25 mouse cellular contexts compared by ENCODE assay signal in genomic region chr11:67344556-67344955, GRCm38 (mm10). TPM values are rescaled to one million over a fixed set of nuclear protein-coding genes. Genes with fewer than 3 reads are reported as not detected.
DNase-seq lines count a peak whose midpoint lies in the region; ATAC-seq and TF ChIP-seq lines count a peak whose summit lies in the region.
"Had no signal": no experiment of that assay in that cellular context is flagged by ENCODE, and none has a peak within 500 bp of the region (broad histone marks: within the 10 kb centered on the region; RNA-seq: fewer than 3 reads in every experiment).

No protein-coding gene starts in this region.

- no peaks in the 10 kb centered on the region for H3K4me1 ChIP-seq in midbrain, embryonic 11.5 days (ENCODE audit: control insufficient read depth, insufficient read depth, low read length)
- no peaks in the 10 kb centered on the region for H3K4me1 ChIP-seq in midbrain, embryonic 15.5 days
- H3K4me1 ChIP-seq in E14TG2a.4 (replicated peaks; ENCODE audit: low read depth, low read length), result peaks cover 52% of the 10 kb centered on the region
- H3K4me1 ChIP-seq in ES-E14 (ENCODE audit: control insufficient read depth in 2 of 2, insufficient read depth in 2 of 2, low read length in 2 of 2, poor library complexity in 1 of 2), result peaks cover 15 to 17% of the 10 kb centered on the region in 2 experiments
- H3K4me1 ChIP-seq in intestine, embryonic 15.5 days (replicated peaks), result no peaks in the 10 kb centered on the region
- H3K4me1 ChIP-seq: embryonic facial prominence, embryonic 13.5 days; embryonic facial prominence, embryonic 15.5 days; forebrain, embryonic 10.5 days had no signal

- in situ Hi-C loops in ES-E14 (cut with MboI; ENCODE audit: low sequenced_read_pairs in 2 of 2, unreplicated experiment in 2 of 2), result no loop called here

- WGBS in midbrain, embryonic 11.5 days, result 57% methylated on average over 3 of the region's 3 CpGs
- WGBS in midbrain, embryonic 15.5 days, result 69% methylated on average over 3 of the region's 3 CpGs
- 64% methylated on average over 3 of the region's 3 CpGs for WGBS in intestine, embryonic 15.5 days

- no peak overlapping the region for H3K4me2 ChIP-seq in midbrain, embryonic 11.5 days
- no peak overlapping the region for H3K4me2 ChIP-seq in midbrain, embryonic 15.5 days
- no peak overlapping the region for H3K4me2 ChIP-seq in intestine, embryonic 15.5 days (replicated peaks)
- H3K4me2 ChIP-seq: embryonic facial prominence, embryonic 13.5 days; embryonic facial prominence, embryonic 15.5 days; forebrain, embryonic 12.5 days had no signal

- H3K27me3 ChIP-seq in midbrain, embryonic 11.5 days (ENCODE audit: control insufficient read depth, insufficient read depth, low read length), result no peaks in the 10 kb centered on the region
- no peaks in the 10 kb centered on the region for H3K27me3 ChIP-seq in midbrain, embryonic 15.5 days (replicated peaks)
- peaks cover 7% of the 10 kb centered on the region; the same call in 1 of the 2 replicates for H3K27me3 ChIP-seq in E14TG2a.4 (ENCODE audit: insufficient read depth, low read length)
- 0 out of 2 replicates have a peak, but pooled peaks cover 4% of the 10 kb centered on the region for H3K27me3 ChIP-seq in intestine, embryonic 15.5 days (replicated peaks)
- H3K27me3 ChIP-seq: CH12.LX; embryonic facial prominence, embryonic 13.5 days; embryonic facial prominence, embryonic 15.5 days had no signal

- H3K4me3 ChIP-seq in midbrain, embryonic 11.5 days (ENCODE audit: low read depth, low read length), result no peak overlapping the region
- H3K4me3 ChIP-seq in midbrain, embryonic 15.5 days, result no peak overlapping the region
- peak overlapping the region; percentile 27; the same call in 1 of the 2 replicates for H3K4me3 ChIP-seq in E14TG2a.4 (replicated peaks; ENCODE audit: low read length)
- no peak overlapping the region for H3K4me3 ChIP-seq in ES-E14 (ENCODE audit: insufficient read depth in 1 of 2, low read depth in 1 of 2, low read length in 2 of 2, poor library complexity in 1 of 2, severe bottlenecking in 1 of 2)
- no peak overlapping the region for H3K4me3 ChIP-seq in intestine, embryonic 15.5 days (replicated peaks)
- H3K4me3 ChIP-seq: embryonic facial prominence, embryonic 13.5 days; embryonic facial prominence, embryonic 15.5 days; erythroblast, embryonic 14.5 days; forebrain, embryonic 10.5 days; forebrain, embryonic 12.5 days had no signal

- H3K9ac ChIP-seq in midbrain, embryonic 11.5 days (ENCODE audit: low read length), result no peak overlapping the region
- no peak overlapping the region for H3K9ac ChIP-seq in midbrain, embryonic 15.5 days
- no peak overlapping the region for H3K9ac ChIP-seq in ES-E14 (ENCODE audit: insufficient read depth, low read depth, low read length, poor library complexity, severe bottlenecking)
- no peak overlapping the region for H3K9ac ChIP-seq in intestine, embryonic 15.5 days
- H3K9ac ChIP-seq: embryonic facial prominence, embryonic 13.5 days; embryonic facial prominence, embryonic 15.5 days; forebrain, embryonic 12.5 days had no signal

- no peak for ATAC-seq in midbrain, embryonic 11.5 days (ENCODE audit: low FRiP score)
- no peak for ATAC-seq in midbrain, embryonic 15.5 days (replicated peaks)
- no peak for ATAC-seq in intestine, embryonic 15.5 days
- ATAC-seq: CD4-positive, CD25-positive, alpha-beta regulatory T cell, adult 4 months; forebrain, embryonic 14.5 days; forebrain, embryonic 16.5 days had no signal

- no peak overlapping the region for H3K27ac ChIP-seq in midbrain, embryonic 11.5 days (ENCODE audit: low read depth, low read length)
- no peak overlapping the region for H3K27ac ChIP-seq in midbrain, embryonic 15.5 days
- H3K27ac ChIP-seq in ES-E14 (ENCODE audit: insufficient read depth, low read depth, low read length, poor library complexity, severe bottlenecking), result peak overlapping the region; percentile 70; the same call in 1 of the 2 replicates
- no peak overlapping the region for H3K27ac ChIP-seq in intestine, embryonic 15.5 days
- H3K27ac ChIP-seq: embryonic facial prominence, embryonic 13.5 days; embryonic facial prominence, embryonic 15.5 days; forebrain, embryonic 10.5 days; forebrain, embryonic 12.5 days had no signal

- no peaks in the 10 kb centered on the region for H3K9me3 ChIP-seq in midbrain, embryonic 11.5 days (ENCODE audit: control insufficient read depth, low read length)
- H3K9me3 ChIP-seq in midbrain, embryonic 15.5 days, result no peaks in the 10 kb centered on the region
- H3K9me3 ChIP-seq in E14TG2a.4 (ENCODE audit: low read length) (0 out of 2 replicates have a peak, but pooled peaks cover 5% of the 10 kb centered on the region), ES-E14 (ENCODE audit: control insufficient read depth, insufficient read depth, low read depth, low read length) (no peaks in the 10 kb centered on the region)
- no peaks in the 10 kb centered on the region for H3K9me3 ChIP-seq in intestine, embryonic 15.5 days
- H3K9me3 ChIP-seq: embryonic facial prominence, embryonic 13.5 days; embryonic facial prominence, embryonic 15.5 days; forebrain, embryonic 10.5 days; forebrain, embryonic 12.5 days had no signal

- H3K36me3 ChIP-seq in midbrain, embryonic 11.5 days (ENCODE audit: control insufficient read depth, insufficient read depth, low read length), result no peaks in the 10 kb centered on the region
- no peaks in the 10 kb centered on the region for H3K36me3 ChIP-seq in midbrain, embryonic 15.5 days (replicated peaks)
- H3K36me3 ChIP-seq in E14TG2a.4 (ENCODE audit: insufficient read depth, low read length), result no peaks in the 10 kb centered on the region
- H3K36me3 ChIP-seq in ES-E14 (ENCODE audit: control insufficient read depth, insufficient read depth, low read length, poor library complexity, severe bottlenecking), result no peaks in the 10 kb centered on the region
- no peaks in the 10 kb centered on the region for H3K36me3 ChIP-seq in intestine, embryonic 15.5 days
- H3K36me3 ChIP-seq: embryonic facial prominence, embryonic 13.5 days; embryonic facial prominence, embryonic 15.5 days; forebrain, embryonic 10.5 days; forebrain, embryonic 12.5 days had no signal

- no peak for TF ChIP-seq CTCF in E14TG2a.4 (conservative IDR thresholded peaks at IDR 0.05; ENCODE audit: low read length)

- peak; percentile 8 for DNase-seq in midbrain, embryonic 11.5 days (ENCODE audit: low spot score, missing footprints)
- DNase-seq in ES-E14 (ENCODE audit: low read depth, low spot score) (no peak), ZHBTc4 (ENCODE audit: low read depth, low spot score) (peak; percentile 63)
- no peak for DNase-seq in kidney, adult 8-10 months
- DNase-seq in ovary, postnatal 14 days (ENCODE audit: low spot score), result no peak
- DNase-seq: adrenal gland, adult 2 months; adrenal gland, postnatal 10 days; adrenal gland, postnatal 25 days; B cell, adult 2 months; embryo, embryonic 11 days had no signal

TF ChIP-seq in ES-E14, 5 proteins besides CTCF, POLR2A, EP300 and RAD21:
- TF ChIP-seq ZC3H11A (IDR thresholded peaks at IDR 0.05; ENCODE audit: borderline replicate concordance, low read depth, low read length) (no peak), HCFC1 (IDR thresholded peaks at IDR 0.05; ENCODE audit: borderline replicate concordance, insufficient read depth, low read length) (no peak), CHD2 (IDR thresholded peaks at IDR 0.05; ENCODE audit: low read depth, low read length) (no peak), MAFK (IDR thresholded peaks at IDR 0.05; ENCODE audit: insufficient read depth, low read depth, low read length) (no peak), ZNF384 (IDR thresholded peaks at IDR 0.05; ENCODE audit: low read depth, low read length) (no peak)

RNA-seq across cellular contexts. Expression of gene Myh13, which starts 23.1 kb away (rescaled TPM):
- 0.11 TPM in 1 of 2 replicates, not detected in the other for polyA plus RNA-seq in midbrain, embryonic 11.5 days (2014; fragmentation: Nextera tagmentation; extraction: Ambion mirVana)
- polyA plus RNA-seq in midbrain, embryonic 15.5 days (2015; fragmentation: Nextera tagmentation; extraction: Ambion mirVana), result 0.10 TPM in 2 replicates
- 7.7 and 13.7 TPM in 2 replicates for total RNA-seq in ES-E14 (2012; rRNA removed)
- polyA plus RNA-seq in intestine, embryonic 15.5 days (2015; fragmentation: Nextera tagmentation; extraction: Ambion mirVana), result not detected in 2 replicates
- total RNA-seq: adrenal gland, adult 2 months; adrenal gland, postnatal 25 days; common myeloid progenitor, adult 5-6 weeks; MEL had no signal
- polyA plus RNA-seq: adrenal gland, adult 2 months; CD4-positive, CD25-positive, alpha-beta regulatory T cell, adult 4 months; embryonic facial prominence, embryonic 11.5 days; erythroblast, embryonic 14.5 days; forebrain, embryonic 10.5 days; forebrain, embryonic 12.5 days; forebrain, embryonic 14.5 days; forebrain, embryonic 16.5 days had no signal

Comparison
In these comparisons a context has a peak if more than half of its experiments do, and no peak if none do; other contexts are left out.
1. DNase-seq: peak in midbrain, embryonic 11.5 days (single experiment) and ZHBTc4 (single experiment); none in ES-E14 (single experiment), kidney, adult 8-10 months (0 of 2) and ovary, postnatal 14 days (single experiment).